Mouse (Mus musculus) embryonic facial prominence, embryonic 10.5 days (tissue): Measurements from ENCODE around the gene Nkx1-2. TPM values are rescaled to one million over a fixed set of nuclear protein-coding genes. Genes with fewer than 3 reads are reported as not detected.

ENCODE experiments used
- DNase-seq: peaks from one replicate; pipeline ENCODE4 v3.0.0-alpha.2; 2017; ENCODE audit warnings: low spot score
- H3K27ac ChIP-seq: fragments of 300-500 bp; sonication (generic); replicated peaks from 2 replicates; pipeline ENCODE4 v1.5.1; 2016; ENCODE audit warnings: mild to moderate bottlenecking
- H3K27me3 ChIP-seq: fragments of 300-500 bp; sonication (generic); replicated peaks from 2 replicates; pipeline ENCODE4 v1.6.1; 2016; ENCODE audit warnings: low read depth, mild to moderate bottlenecking; ENCODE audit not compliant: poor library complexity, severe bottlenecking
- H3K36me3 ChIP-seq: fragments of 300-500 bp; sonication (generic); replicated peaks from 2 replicates; pipeline ENCODE4 v1.6.1; 2016; ENCODE audit warnings: mild to moderate bottlenecking, moderate library complexity
- H3K4me1 ChIP-seq: fragments of 300-500 bp; sonication (generic); 2 replicates; pipeline ENCODE4 v1.6.1; 2016
- H3K4me3 ChIP-seq: fragments of 300-500 bp; sonication (generic); 2 replicates; pipeline ENCODE4 v1.5.1; 2016; ENCODE audit warnings: mild to moderate bottlenecking, moderate library complexity
- H3K9me3 ChIP-seq: fragments of 300-500 bp; sonication (generic); 2 replicates; pipeline ENCODE4 v1.6.1; 2016; ENCODE audit warnings: mild to moderate bottlenecking
- WGBS: fragments of 180-500 bp; shearing (Covaris S2); methylation state at CpG from one replicate; pipeline ENCODE4 v1.1.7; 2016; 5-methylcytosine and 5-hydroxymethylcytosine counted together
- polyA plus RNA-seq: library from polyadenylated mRNA; unstranded; fragments of >200 nt; fragmentation: Nextera tagmentation; extraction: Ambion mirVana; gene quantifications from 2 replicates; pipeline ENCODE4 v1.2.1, GENCODE M21; 2016

Gene Nkx1-2
- 0.15 and 0.19 TPM in 2 replicates for polyA plus RNA-seq

GRCm38 (mm10) chr7:132599071-132599975, at the start of gene Nkx1-2:
Gene Nkx1-2, minus strand, starts transcription at chr7:132599637.
- Histone ChIP-seq H3K27ac (no peak within 1 kb of the TSS), H3K4me1 (peaks cover 46% of the 10 kb centered on the region), H3K4me3 (peak within 1 kb of the TSS; percentile 60), H3K36me3 (no peaks in the 10 kb centered on the region), H3K9me3 (no peaks in the 10 kb centered on the region), H3K27me3 (peaks cover 100% of the 10 kb centered on the region)
- WGBS = under 1% methylated on average over 50 of the region's 52 CpGs
- DNase-seq = peak; percentile 61

GRCm38 (mm10) chr7:132646514-132646913, 47.1 kb upstream of the Nkx1-2 start:
- 93% methylated on average over 1 of the region's 1 CpGs for WGBS
- no peak overlapping the region for H3K27ac ChIP-seq
- DNase-seq = no peak
- no peaks in the 10 kb centered on the region for H3K36me3 ChIP-seq
- peaks cover 19% of the 10 kb centered on the region for H3K4me1 ChIP-seq
- no peaks in the 10 kb centered on the region for H3K9me3 ChIP-seq
- no peak overlapping the region for H3K4me3 ChIP-seq
- peaks cover 24% of the 10 kb centered on the region for H3K27me3 ChIP-seq

- DNase-seq = no peak
- H3K36me3 ChIP-seq = no peaks in the 10 kb centered on the region
- H3K9me3 ChIP-seq = no peaks in the 10 kb centered on the region
- no peak overlapping the region for H3K4me3 ChIP-seq
- WGBS = 87% methylated on average over 11 of the region's 11 CpGs
- H3K27me3 ChIP-seq = peaks cover 42% of the 10 kb centered on the region
- peaks cover 21% of the 10 kb centered on the region for H3K4me1 ChIP-seq
- H3K27ac ChIP-seq = no peak overlapping the region
Observed at GRCm38 (mm10) chr7:132644605-132645279, 45.3 kb upstream of the Nkx1-2 start.

- Histone ChIP-seq H3K27ac (no peak overlapping the region), H3K36me3 (no peaks in the 10 kb centered on the region), H3K4me1 (peaks cover 36% of the 10 kb centered on the region), H3K4me3 (no peak overlapping the region), H3K9me3 (no peaks in the 10 kb centered on the region), H3K27me3 (peaks cover 72% of the 10 kb centered on the region)
- WGBS = 82% methylated on average over 1 of the region's 1 CpGs
- no peak for DNase-seq
Observed at GRCm38 (mm10) chr7:132641606-132642005, 42.2 kb upstream of the Nkx1-2 start.

GRCm38 (mm10) chr7:132640946-132641345, 41.5 kb upstream of the Nkx1-2 start:
- WGBS = 27% methylated on average over 9 of the region's 9 CpGs
- Histone ChIP-seq H3K4me1 (peaks cover 36% of the 10 kb centered on the region), H3K27me3 (peaks cover 78% of the 10 kb centered on the region), H3K36me3 (no peaks in the 10 kb centered on the region), H3K9me3 (no peaks in the 10 kb centered on the region), H3K27ac (no peak overlapping the region), H3K4me3 (no peak overlapping the region)
- DNase-seq = peak; percentile 26

GRCm38 (mm10) chr7:132638446-132639087, 39.1 kb upstream of the Nkx1-2 start:
- H3K27ac ChIP-seq = no peak overlapping the region
- H3K4me3 ChIP-seq = no peak overlapping the region
- peaks cover 36% of the 10 kb centered on the region for H3K4me1 ChIP-seq
- no peaks in the 10 kb centered on the region for H3K36me3 ChIP-seq
- H3K27me3 ChIP-seq = peaks cover 98% of the 10 kb centered on the region
- H3K9me3 ChIP-seq = no peaks in the 10 kb centered on the region
- peak; percentile 48 for DNase-seq
- 56% methylated on average over 12 of the region's 12 CpGs for WGBS

- H3K4me1 ChIP-seq = peaks cover 36% of the 10 kb centered on the region
- peak; percentile 19 for DNase-seq
- no peaks in the 10 kb centered on the region for H3K9me3 ChIP-seq
- peaks cover 98% of the 10 kb centered on the region for H3K27me3 ChIP-seq
- H3K36me3 ChIP-seq = no peaks in the 10 kb centered on the region
- no peak overlapping the region for H3K4me3 ChIP-seq
- WGBS = 23% methylated on average over 12 of the region's 12 CpGs
- H3K27ac ChIP-seq = no peak overlapping the region
Observed at GRCm38 (mm10) chr7:132637292-132637691, 37.9 kb upstream of the Nkx1-2 start.

GRCm38 (mm10) chr7:132631313-132631712, 31.9 kb upstream of the Nkx1-2 start:
- DNase-seq = no peak
- Histone ChIP-seq H3K4me3 (no peak overlapping the region), H3K36me3 (no peaks in the 10 kb centered on the region), H3K27me3 (peaks cover 77% of the 10 kb centered on the region), H3K4me1 (peaks cover 6% of the 10 kb centered on the region; the same call in 1 of the 2 replicates), H3K9me3 (no peaks in the 10 kb centered on the region), H3K27ac (no peak overlapping the region)
- WGBS = 83% methylated on average over 11 of the region's 11 CpGs

GRCm38 (mm10) chr7:132627448-132627847, 28.0 kb upstream of the Nkx1-2 start:
- Histone ChIP-seq H3K4me3 (no peak overlapping the region), H3K27ac (no peak overlapping the region)
- WGBS = 87% methylated on average over 3 of the region's 3 CpGs

GRCm38 (mm10) chr7:132626174-132626573, 26.7 kb upstream of the Nkx1-2 start:
- no peak for DNase-seq
- H3K4me1 ChIP-seq = peaks cover 6% of the 10 kb centered on the region; the same call in 1 of the 2 replicates
- 59% methylated on average over 4 of the region's 4 CpGs for WGBS
- H3K27me3 ChIP-seq = peaks cover 32% of the 10 kb centered on the region
- no peaks in the 10 kb centered on the region for H3K36me3 ChIP-seq
- H3K4me3 ChIP-seq = no peak overlapping the region
- no peak overlapping the region for H3K27ac ChIP-seq
- no peaks in the 10 kb centered on the region for H3K9me3 ChIP-seq

More at GRCm38 (mm10) chr7:132627448-132627847, 28.0 kb upstream of the Nkx1-2 start:
- Histone ChIP-seq H3K36me3 (no peaks in the 10 kb centered on the region), H3K9me3 (no peaks in the 10 kb centered on the region), H3K4me1 (peaks cover 6% of the 10 kb centered on the region; the same call in 1 of the 2 replicates), H3K27me3 (peaks cover 41% of the 10 kb centered on the region)
- DNase-seq = no peak

GRCm38 (mm10) chr7:132624161-132624560, 24.7 kb upstream of the Nkx1-2 start:
- Histone ChIP-seq H3K27ac (no peak overlapping the region), H3K27me3 (peaks cover 23% of the 10 kb centered on the region), H3K9me3 (no peaks in the 10 kb centered on the region), H3K4me3 (no peak overlapping the region), H3K36me3 (no peaks in the 10 kb centered on the region), H3K4me1 (no peaks in the 10 kb centered on the region)
- 76% methylated on average over 10 of the region's 10 CpGs for WGBS
- no peak for DNase-seq
